ENCODE assay signal across 30 mouse cellular contexts in genomic region chr15:93755989-93756388, GRCm38 (mm10).
DNase-seq lines count a peak whose midpoint lies in the region; ATAC-seq and TF ChIP-seq lines count a peak whose summit lies in the region.
"Had no signal": no experiment of that assay in that cellular context is flagged by ENCODE, and none has a peak within 500 bp of the region (broad histone marks: within the 10 kb centered on the region; RNA-seq: fewer than 3 reads in every experiment).

No protein-coding gene starts in this region.

- intact Hi-C loops in heart, adult 2 months (cut with DNase I): no loop called here

- TF ChIP-seq EP300 in heart, adult 2 months (IDR thresholded peaks at IDR 0.05; ENCODE audit: insufficient read depth, low read depth, low read length): no peak

- no peaks in the 10 kb centered on the region for H3K9me3 ChIP-seq in forebrain, embryonic 11.5 days (ENCODE audit: control insufficient read depth, low read length)
- H3K9me3 ChIP-seq in forebrain, embryonic 12.5 days: no peaks in the 10 kb centered on the region
- H3K9me3 ChIP-seq in heart, embryonic 13.5 days: no peaks in the 10 kb centered on the region
- H3K9me3 ChIP-seq: embryonic facial prominence, embryonic 13.5 days; heart, embryonic 12.5 days; hindbrain, embryonic 12.5 days; limb, embryonic 13.5 days; lung, embryonic 15.5 days; midbrain, embryonic 12.5 days; neural tube, embryonic 13.5 days had no signal

- ATAC-seq in forebrain, embryonic 11.5 days (replicated peaks; ENCODE audit: low FRiP score): no peak
- no peak; the same call in 1 of the 2 replicates for ATAC-seq in forebrain, embryonic 12.5 days (ENCODE audit: low FRiP score)
- no peak for ATAC-seq in heart, embryonic 13.5 days (ENCODE audit: extremely low read depth, insufficient number of reproducible peaks, low FRiP score, low TSS enrichment)
- ATAC-seq in CD4-positive, CD25-positive, alpha-beta regulatory T cell, adult 4 months: peak; percentile 80
- ATAC-seq in inflammation-experienced regulatory T-cells, adult 6 months: peak; percentile 55
- ATAC-seq: hindbrain, postnatal 0 days; intestine, postnatal 0 days had no signal

- H3K4me2 ChIP-seq in forebrain, embryonic 11.5 days (ENCODE audit: low read depth, low read length, severe bottlenecking): no peak overlapping the region
- no peak overlapping the region for H3K4me2 ChIP-seq in forebrain, embryonic 12.5 days
- H3K4me2 ChIP-seq in heart, embryonic 13.5 days: no peak overlapping the region
- H3K4me2 ChIP-seq: embryonic facial prominence, embryonic 13.5 days; heart, embryonic 12.5 days; hindbrain, embryonic 12.5 days; limb, embryonic 13.5 days; liver, embryonic 11.5 days; lung, embryonic 15.5 days; midbrain, embryonic 12.5 days; neural tube, embryonic 13.5 days had no signal

- no peaks in the 10 kb centered on the region for H3K36me3 ChIP-seq in forebrain, embryonic 11.5 days (ENCODE audit: control insufficient read depth, insufficient read depth, low read length)
- no peaks in the 10 kb centered on the region for H3K36me3 ChIP-seq in forebrain, embryonic 12.5 days (replicated peaks)
- no peaks in the 10 kb centered on the region for H3K36me3 ChIP-seq in heart, embryonic 13.5 days
- H3K36me3 ChIP-seq in heart, adult 2 months (ENCODE audit: control insufficient read depth, insufficient read depth, low read length): no peaks in the 10 kb centered on the region
- H3K36me3 ChIP-seq: embryonic facial prominence, embryonic 13.5 days; G1E; heart, embryonic 12.5 days; hindbrain, embryonic 12.5 days; limb, embryonic 13.5 days; lung, embryonic 15.5 days; midbrain, embryonic 12.5 days; neural tube, embryonic 13.5 days had no signal

- no peak for TF ChIP-seq CTCF in heart, adult 2 months (IDR thresholded peaks at IDR 0.05)

- no peaks in the 10 kb centered on the region for H3K27me3 ChIP-seq in forebrain, embryonic 11.5 days (ENCODE audit: control insufficient read depth, insufficient read depth, low read length)
- no peaks in the 10 kb centered on the region for H3K27me3 ChIP-seq in forebrain, embryonic 12.5 days
- H3K27me3 ChIP-seq in heart, embryonic 13.5 days (replicated peaks): no peaks in the 10 kb centered on the region
- no peaks in the 10 kb centered on the region for H3K27me3 ChIP-seq in heart, adult 2 months (ENCODE audit: control insufficient read depth, insufficient read depth, low read length)
- H3K27me3 ChIP-seq: embryonic facial prominence, embryonic 13.5 days; heart, embryonic 12.5 days; hindbrain, embryonic 12.5 days; limb, embryonic 13.5 days; lung, embryonic 15.5 days; midbrain, embryonic 12.5 days; neural tube, embryonic 13.5 days had no signal

- no peaks in the 10 kb centered on the region for H3K79me2 ChIP-seq in heart, adult 2 months (replicated peaks; ENCODE audit: control insufficient read depth, insufficient read depth, low read length)

- DNase-seq in forebrain, embryonic 11.5 days (ENCODE audit: low spot score): peak; percentile 20
- DNase-seq in heart, adult 2 months: no peak
- no peak for DNase-seq in thymus, postnatal 4 days
- DNase-seq: cerebellum, adult 11 months; cerebellum, adult 9-10 months; gastrocnemius, postnatal 10 days; heart, postnatal 14 days; kidney, adult 9 months; kidney, postnatal 36 days; right cerebral cortex, postnatal 4 days; thymus, adult 18-20 months; thymus, postnatal 25 days had no signal

- H3K4me1 ChIP-seq in forebrain, embryonic 11.5 days (replicated peaks; ENCODE audit: control insufficient read depth, insufficient read depth, low read length): no peaks in the 10 kb centered on the region
- H3K4me1 ChIP-seq in forebrain, embryonic 12.5 days: no peaks in the 10 kb centered on the region
- H3K4me1 ChIP-seq in heart, embryonic 13.5 days: peaks cover 5% of the 10 kb centered on the region
- no peaks in the 10 kb centered on the region; the same call in 1 of the 2 replicates for H3K4me1 ChIP-seq in heart, adult 2 months (ENCODE audit: control insufficient read depth, insufficient read depth, low read length)
- H3K4me1 ChIP-seq: hindbrain, embryonic 12.5 days; limb, embryonic 13.5 days; midbrain, embryonic 12.5 days; neural tube, embryonic 13.5 days had no signal

- no peak overlapping the region for H3K4me3 ChIP-seq in forebrain, embryonic 11.5 days (ENCODE audit: low read depth, low read length)
- no peak overlapping the region for H3K4me3 ChIP-seq in forebrain, embryonic 12.5 days (replicated peaks)
- no peak overlapping the region for H3K4me3 ChIP-seq in heart, embryonic 13.5 days
- no peak overlapping the region for H3K4me3 ChIP-seq in heart, adult 2 months
- H3K4me3 ChIP-seq: embryonic facial prominence, embryonic 13.5 days; heart, embryonic 12.5 days; hindbrain, embryonic 12.5 days; layer of hippocampus, adult 2 months; limb, embryonic 13.5 days; lung, embryonic 15.5 days; midbrain, embryonic 12.5 days; myocyte; neural tube, embryonic 13.5 days had no signal

- no peak for TF ChIP-seq POLR2A in heart, adult 2 months (IDR thresholded peaks at IDR 0.05; ENCODE audit: insufficient read depth, low read depth, low read length)

- H3K9ac ChIP-seq in forebrain, embryonic 11.5 days (ENCODE audit: low read length): no peak overlapping the region
- no peak overlapping the region for H3K9ac ChIP-seq in forebrain, embryonic 12.5 days
- H3K9ac ChIP-seq in heart, embryonic 13.5 days: no peak overlapping the region
- H3K9ac ChIP-seq in heart, adult 2 months (ENCODE audit: low read depth, low read length): no peak overlapping the region
- H3K9ac ChIP-seq: embryonic facial prominence, embryonic 13.5 days; heart, embryonic 12.5 days; hindbrain, embryonic 12.5 days; limb, embryonic 13.5 days; lung, embryonic 15.5 days; midbrain, embryonic 12.5 days; neural tube, embryonic 13.5 days had no signal

- WGBS in forebrain, embryonic 11.5 days: 65% methylated on average over 5 of the region's 5 CpGs
- 66% methylated on average over 5 of the region's 5 CpGs for WGBS in forebrain, embryonic 12.5 days
- WGBS in heart, embryonic 13.5 days: 67% methylated on average over 5 of the region's 5 CpGs
- WGBS in heart, adult 2 months: 66% methylated on average over 5 of the region's 5 CpGs

- no peak overlapping the region for H3K27ac ChIP-seq in forebrain, embryonic 11.5 days (ENCODE audit: low read depth, low read length)
- H3K27ac ChIP-seq in forebrain, embryonic 12.5 days: no peak overlapping the region
- H3K27ac ChIP-seq in heart, embryonic 13.5 days (replicated peaks): peak overlapping the region; percentile 25
- no peak overlapping the region for H3K27ac ChIP-seq in heart, adult 2 months
- H3K27ac ChIP-seq: embryonic facial prominence, embryonic 13.5 days; hindbrain, embryonic 12.5 days; hindbrain, postnatal 0 days; layer of hippocampus, adult 2 months; limb, embryonic 13.5 days; lung, embryonic 15.5 days; midbrain, embryonic 12.5 days; neural tube, embryonic 13.5 days; stomach, postnatal 0 days had no signal

Comparison
In these comparisons a context has a peak if more than half of its experiments do, and no peak if none do; other contexts are left out.
1. ATAC-seq: peak in CD4-positive, CD25-positive, alpha-beta regulatory T cell, adult 4 months (single experiment) and inflammation-experienced regulatory T-cells, adult 6 months (single experiment); none in forebrain, embryonic 11.5 days (single experiment), forebrain, embryonic 12.5 days (single experiment) and heart, embryonic 13.5 days (single experiment).